17 mouse cellular contexts compared by ENCODE assay signal in genomic region chr14:59551956-59552355, GRCm38 (mm10). TPM values are rescaled to one million over a fixed set of nuclear protein-coding genes. Genes with fewer than 3 reads are reported as not detected.
A peak's percentile ranks its signal among the peaks of the same experiment; 100 is the strongest.
DNase-seq lines count a peak whose midpoint lies in the region; ATAC-seq and TF ChIP-seq lines count a peak whose summit lies in the region.
"Had no signal": no experiment of that assay in that cellular context is flagged by ENCODE, and none has a peak within 500 bp of the region (broad histone marks: within the 10 kb centered on the region; RNA-seq: fewer than 3 reads in every experiment).

No protein-coding gene starts in this region.

- intact Hi-C loops in gastrocnemius, adult 2 months (cut with DNase I), result loop anchor here (10.0 kb wide), 1 partner anchor 147 kb away; no protein-coding TSS in a partner anchor

- no peaks in the 10 kb centered on the region for H3K36me3 ChIP-seq in liver, embryonic 15.5 days (replicated peaks)
- H3K36me3 ChIP-seq in forebrain, embryonic 15.5 days, result no peaks in the 10 kb centered on the region
- H3K36me3 ChIP-seq: midbrain, embryonic 13.5 days had no signal

- peak overlapping the region; percentile 76; the same call in 1 of the 2 replicates for H3K27ac ChIP-seq in gastrocnemius, adult 2 months
- H3K27ac ChIP-seq in liver, embryonic 15.5 days (replicated peaks), result no peak overlapping the region
- no peak overlapping the region for H3K27ac ChIP-seq in forebrain, embryonic 15.5 days (replicated peaks)
- H3K27ac ChIP-seq: forebrain, embryonic 13.5 days; hindbrain, postnatal 0 days; limb, embryonic 13.5 days; midbrain, embryonic 13.5 days had no signal

- no peak for TF ChIP-seq CTCF in gastrocnemius, adult 2 months (IDR thresholded peaks at IDR 0.05)

- no peaks in the 10 kb centered on the region for H3K9me3 ChIP-seq in liver, embryonic 15.5 days (replicated peaks)
- no peaks in the 10 kb centered on the region for H3K9me3 ChIP-seq in forebrain, embryonic 15.5 days
- H3K9me3 ChIP-seq: forebrain, embryonic 13.5 days; limb, embryonic 13.5 days; midbrain, embryonic 13.5 days had no signal

- peak; percentile 25; the same call in 1 of the 2 replicates for ATAC-seq in liver, embryonic 15.5 days (ENCODE audit: insufficient read depth)
- no peak for ATAC-seq in forebrain, embryonic 15.5 days (replicated peaks)
- ATAC-seq: forebrain, embryonic 13.5 days; hindbrain, postnatal 0 days; midbrain, embryonic 13.5 days had no signal

- no peak overlapping the region for H3K9ac ChIP-seq in liver, embryonic 15.5 days
- no peak overlapping the region for H3K9ac ChIP-seq in forebrain, embryonic 15.5 days (replicated peaks)
- H3K9ac ChIP-seq: forebrain, embryonic 13.5 days; limb, embryonic 13.5 days; midbrain, embryonic 13.5 days had no signal

- H3K27me3 ChIP-seq in liver, embryonic 15.5 days, result no peaks in the 10 kb centered on the region
- no peaks in the 10 kb centered on the region for H3K27me3 ChIP-seq in forebrain, embryonic 15.5 days
- H3K27me3 ChIP-seq: forebrain, embryonic 13.5 days; limb, embryonic 13.5 days; midbrain, embryonic 13.5 days had no signal

- H3K4me3 ChIP-seq in gastrocnemius, adult 2 months, result no peak overlapping the region
- no peak overlapping the region for H3K4me3 ChIP-seq in liver, embryonic 15.5 days (replicated peaks)
- H3K4me3 ChIP-seq in forebrain, embryonic 15.5 days, result no peak overlapping the region
- H3K4me3 ChIP-seq: forebrain, embryonic 13.5 days; limb, embryonic 13.5 days; midbrain, embryonic 13.5 days had no signal

- peaks cover 25% of the 10 kb centered on the region for H3K4me1 ChIP-seq in liver, embryonic 15.5 days (replicated peaks)
- H3K4me1 ChIP-seq in forebrain, embryonic 15.5 days, result no peaks in the 10 kb centered on the region; the same call in 1 of the 2 replicates
- H3K4me1 ChIP-seq: midbrain, embryonic 13.5 days had no signal

- WGBS in liver, embryonic 15.5 days (ENCODE audit: insufficient replicate concordance), result 65% methylated on average over 8 of the region's 8 CpGs
- WGBS in forebrain, embryonic 15.5 days, result 83% methylated on average over 8 of the region's 8 CpGs

- H3K4me2 ChIP-seq in liver, embryonic 15.5 days, result peak overlapping the region; percentile 4; the same call in 1 of the 2 replicates
- no peak overlapping the region for H3K4me2 ChIP-seq in forebrain, embryonic 15.5 days (replicated peaks)
- H3K4me2 ChIP-seq: forebrain, embryonic 13.5 days; limb, embryonic 13.5 days; midbrain, embryonic 13.5 days had no signal

- DNase-seq in gastrocnemius, adult 2 months, result no peak
- DNase-seq in gastrocnemius, adult 18-20 months (ENCODE audit: low spot score), result no peak
- DNase-seq in 3T3-L1 (ENCODE audit: low read depth, low spot score) (peak; percentile 18), ZHBTc4 (ENCODE audit: low read depth, low spot score) (peak; percentile 46)
- no peak for DNase-seq in adrenal gland, adult 18-20 months (ENCODE audit: low spot score in 2 of 2)
- DNase-seq in urinary bladder, adult 2 months (ENCODE audit: low spot score), result no peak
- DNase-seq: adrenal gland, postnatal 10 days; cerebellum, adult 18-20 months; heart, adult 11 months; heart, postnatal 4 days; right cerebral cortex, postnatal 4 days had no signal

RNA-seq across cellular contexts. Expression of gene Cdadc1, which starts 45.8 kb away (rescaled TPM):
- total RNA-seq in gastrocnemius, adult 2 months (2021), result 10 to 100 TPM; 29.4 to 36.3 TPM
- total RNA-seq in gastrocnemius, adult 18-20 months (2021), result 10 to 100 TPM; 30.8 TPM
- polyA plus RNA-seq in liver, embryonic 15.5 days (2015; fragmentation: Nextera tagmentation; extraction: Ambion mirVana), result 15.0 and 15.8 TPM in 2 replicates
- 35.8 and 38.8 TPM in 2 replicates for polyA plus RNA-seq in forebrain, embryonic 15.5 days (2015; fragmentation: Nextera tagmentation; extraction: Ambion mirVana)
- 10 to 100 TPM; 64.6 to 76.2 TPM for total RNA-seq in adrenal gland, adult 18-20 months (2021)
- polyA plus RNA-seq in urinary bladder, adult 2 months (2012; rRNA removed), result 15.8 and 22.0 TPM in 2 replicates

Comparison
In these comparisons a context has a peak if more than half of its experiments do, and no peak if none do; other contexts are left out.
1. DNase-seq: peak in 3T3-L1 (single experiment) and ZHBTc4 (single experiment); none in gastrocnemius, adult 2 months (single experiment), gastrocnemius, adult 18-20 months (single experiment), adrenal gland, adult 18-20 months (0 of 2) and urinary bladder, adult 2 months (single experiment).